Mouse (Mus musculus) embryonic fibroblast, embryonic 13.5 days (primary cell): ENCODE data around the gene Zan.

ENCODE experiments used
- CTCF ChIP-seq: IDR thresholded peaks from 2 replicates; pipeline ENCODE4 v1.5.1; 2011; ENCODE audit warnings: mild to moderate bottlenecking, control low read depth, low read length, moderate library complexity, borderline replicate concordance; ENCODE audit not compliant: insufficient read depth
- POLR2A ChIP-seq: IDR thresholded peaks from 2 replicates; pipeline ENCODE4 v1.6.1; 2011; ENCODE audit warnings: low read depth, mild to moderate bottlenecking, control low read depth, low read length, moderate library complexity

GRCm38 (mm10) chr5:137455866-137456591 is 20.8 kb downstream of the Zan start:
- no peak for TF ChIP-seq POLR2A
- no peak for TF ChIP-seq CTCF
